Comparison of ENCODE assay signal across 16 mouse cellular contexts in genomic region chr9:121341832-121342231, GRCm38 (mm10). TPM values are rescaled to one million over a fixed set of nuclear protein-coding genes. Genes with fewer than 3 reads are reported as not detected.
A peak's percentile ranks its signal among the peaks of the same experiment; 100 is the strongest.
DNase-seq lines count a peak whose midpoint lies in the region; ATAC-seq lines count a peak whose summit lies in the region.
"Had no signal": no experiment of that assay in that cellular context is flagged by ENCODE, and none has a peak within 500 bp of the region (broad histone marks: within the 10 kb centered on the region; RNA-seq: fewer than 3 reads in every experiment).

No protein-coding gene starts in this region.

- ATAC-seq in hindbrain, embryonic 14.5 days (ENCODE audit: low FRiP score), result no peak
- ATAC-seq: inflammation-experienced regulatory T-cells, adult 6 months; Patski had no signal

- H3K9me3 ChIP-seq in hindbrain, embryonic 10.5 days, result no peaks in the 10 kb centered on the region
- H3K9me3 ChIP-seq in hindbrain, embryonic 14.5 days (ENCODE audit: control insufficient read depth, low read length), result no peaks in the 10 kb centered on the region
- H3K9me3 ChIP-seq: forebrain, embryonic 12.5 days; kidney, embryonic 15.5 days had no signal

- DNase-seq in gastrocnemius, adult 18-20 months (ENCODE audit: low spot score), result peak; percentile 81
- no peak for DNase-seq in gastrocnemius, postnatal 4 days (ENCODE audit: low spot score in 2 of 2)
- DNase-seq in hindbrain, embryonic 10.5 days (ENCODE audit: low spot score), result no peak
- no peak for DNase-seq in hindbrain, embryonic 14.5 days (ENCODE audit: low spot score)
- peak; percentile 78 for DNase-seq in gastrocnemius, postnatal 25 days
- peak; percentile 91 for DNase-seq in skeletal muscle tissue, adult 2 months (ENCODE audit: low read depth, low spot score)
- DNase-seq in thymus, postnatal 4 days, result no peak
- no peak for DNase-seq in kidney, postnatal 4 days
- DNase-seq: adrenal gland, postnatal 36 days; cerebellum, adult 9-11 months; lung, postnatal 36 days had no signal

- no peaks in the 10 kb centered on the region for H3K27me3 ChIP-seq in hindbrain, embryonic 10.5 days (ENCODE audit: insufficient read depth, poor library complexity, severe bottlenecking)
- no peaks in the 10 kb centered on the region for H3K27me3 ChIP-seq in hindbrain, embryonic 14.5 days (ENCODE audit: control insufficient read depth, insufficient read depth, low read length)
- H3K27me3 ChIP-seq: forebrain, embryonic 12.5 days; kidney, embryonic 15.5 days; Patski had no signal

- H3K9ac ChIP-seq in hindbrain, embryonic 14.5 days, result no peak overlapping the region
- H3K9ac ChIP-seq: forebrain, embryonic 12.5 days; kidney, embryonic 15.5 days had no signal

- no peak overlapping the region for H3K4me2 ChIP-seq in hindbrain, embryonic 14.5 days (replicated peaks)
- H3K4me2 ChIP-seq: forebrain, embryonic 12.5 days; kidney, embryonic 15.5 days; midbrain, embryonic 11.5 days had no signal

- H3K27ac ChIP-seq in hindbrain, embryonic 10.5 days, result peak overlapping the region; percentile 53; the same call in 1 of the 2 replicates
- no peak overlapping the region for H3K27ac ChIP-seq in hindbrain, embryonic 14.5 days
- H3K27ac ChIP-seq: forebrain, embryonic 12.5 days; kidney, embryonic 15.5 days had no signal

- WGBS in hindbrain, embryonic 10.5 days, result 69% methylated on average over 7 of the region's 7 CpGs
- 85% methylated on average over 7 of the region's 7 CpGs for WGBS in hindbrain, embryonic 14.5 days

- H3K4me3 ChIP-seq in hindbrain, embryonic 10.5 days, result no peak overlapping the region
- no peak overlapping the region for H3K4me3 ChIP-seq in hindbrain, embryonic 14.5 days (replicated peaks; ENCODE audit: low read length)
- H3K4me3 ChIP-seq: forebrain, embryonic 12.5 days; kidney, embryonic 15.5 days had no signal

- H3K4me1 ChIP-seq in hindbrain, embryonic 10.5 days (replicated peaks), result peaks cover 60% of the 10 kb centered on the region
- peaks cover 11% of the 10 kb centered on the region for H3K4me1 ChIP-seq in hindbrain, embryonic 14.5 days (replicated peaks; ENCODE audit: control insufficient read depth, insufficient read depth, low read length)

- peaks cover 27% of the 10 kb centered on the region for H3K36me3 ChIP-seq in hindbrain, embryonic 10.5 days
- H3K36me3 ChIP-seq in hindbrain, embryonic 14.5 days (replicated peaks; ENCODE audit: control insufficient read depth, insufficient read depth), result no peaks in the 10 kb centered on the region
- H3K36me3 ChIP-seq: forebrain, embryonic 12.5 days; kidney, embryonic 15.5 days had no signal

RNA-seq across cellular contexts. Expression of gene Trak1, which starts 44.5 kb away (rescaled TPM):
- 100 to 1,000 TPM; 172 to 191 TPM for total RNA-seq in gastrocnemius, adult 18-20 months (2021)
- total RNA-seq in gastrocnemius, postnatal 4 days (2021), result 100 to 1,000 TPM; 193 to 204 TPM
- 24.1 and 33.1 TPM in 2 replicates for polyA plus RNA-seq in hindbrain, embryonic 10.5 days (2016; fragmentation: Nextera tagmentation; extraction: Ambion mirVana)
- polyA plus RNA-seq in hindbrain, embryonic 14.5 days (2014; fragmentation: Nextera tagmentation; extraction: Ambion mirVana), result 63.0 and 65.9 TPM in 2 replicates
- total RNA-seq in gastrocnemius, postnatal 25 days (2021), result 100 to 1,000 TPM; 180 to 193 TPM

Comparison
In these comparisons a context has a peak if more than half of its experiments do, and no peak if none do; other contexts are left out.
1. DNase-seq: peak in gastrocnemius, adult 18-20 months (single experiment), gastrocnemius, postnatal 25 days (single experiment) and skeletal muscle tissue, adult 2 months (single experiment); none in gastrocnemius, postnatal 4 days (0 of 2), hindbrain, embryonic 10.5 days (single experiment), hindbrain, embryonic 14.5 days (single experiment), thymus, postnatal 4 days (single experiment) and kidney, postnatal 4 days (0 of 2).